Mouse (Mus musculus) liver, embryonic 14.5 days (tissue): Measurements from ENCODE around the gene Spata25.

Experiments used
- CTCF ChIP-seq: IDR thresholded peaks from 2 replicates; pipeline ENCODE4 v1.5.1; 2016; ENCODE audit warnings: antibody characterized with exemption, low read depth, control low read depth
- EP300 ChIP-seq: IDR thresholded peaks from 2 replicates; pipeline ENCODE4 v1.6.1; 2016; ENCODE audit warnings: antibody characterized with exemption, low read depth

- TF ChIP-seq CTCF (no peak), EP300 (no peak)
Observed at GRCm38 (mm10) chr2:164784869-164785420, 43.4 kb downstream of the Spata25 start.
